Mouse (Mus musculus): Measurements from ENCODE around the gene Trim24.

The Trim24 gene

DNA sequence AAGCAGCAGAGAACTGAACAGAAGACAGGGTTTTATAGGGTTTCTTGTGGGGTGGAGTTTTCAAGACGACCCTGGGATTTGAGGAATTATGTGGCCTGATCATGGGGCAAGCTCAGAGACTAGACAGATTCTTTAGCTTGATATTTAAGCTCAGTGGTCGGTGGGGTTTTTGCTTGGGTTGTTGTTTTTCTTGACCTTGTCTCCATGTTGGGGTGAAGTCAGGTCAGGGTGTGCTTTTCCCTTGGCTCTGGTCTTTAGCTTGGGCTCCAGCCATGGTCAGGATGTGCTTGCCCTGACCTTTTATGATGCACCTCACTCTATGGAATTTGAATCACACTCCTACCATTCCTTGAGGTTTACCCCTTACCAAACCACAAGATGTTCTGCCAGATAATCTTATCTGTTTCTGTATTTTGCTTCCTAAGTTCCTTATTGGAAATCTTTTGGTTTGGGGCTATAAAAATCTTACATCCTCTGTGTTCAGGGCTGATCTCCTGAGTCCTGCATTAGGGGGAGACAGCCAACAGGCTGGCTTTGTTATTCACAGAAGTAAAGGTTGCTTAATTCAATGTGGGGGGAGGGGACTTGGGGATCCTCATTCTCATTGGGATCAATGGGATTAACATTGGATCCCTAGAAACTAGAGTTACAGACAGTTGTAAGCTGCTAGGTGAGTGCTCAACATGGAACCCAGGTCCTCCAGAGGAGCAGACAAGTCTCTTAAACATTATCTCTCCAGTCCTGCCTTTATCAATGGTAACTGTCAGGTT, 6.5 kb upstream of the Trim24 start:
- DNase-seq (ENCODE audit: low spot score in 2 of 2): no peak

- peak; percentile 34 to 47 for DNase-seq (ENCODE audit: low spot score in 2 of 2)
Observed at GRCm38 (mm10) chr6:37871137-37871851, 683 bp downstream of the Trim24 start.

DNA sequence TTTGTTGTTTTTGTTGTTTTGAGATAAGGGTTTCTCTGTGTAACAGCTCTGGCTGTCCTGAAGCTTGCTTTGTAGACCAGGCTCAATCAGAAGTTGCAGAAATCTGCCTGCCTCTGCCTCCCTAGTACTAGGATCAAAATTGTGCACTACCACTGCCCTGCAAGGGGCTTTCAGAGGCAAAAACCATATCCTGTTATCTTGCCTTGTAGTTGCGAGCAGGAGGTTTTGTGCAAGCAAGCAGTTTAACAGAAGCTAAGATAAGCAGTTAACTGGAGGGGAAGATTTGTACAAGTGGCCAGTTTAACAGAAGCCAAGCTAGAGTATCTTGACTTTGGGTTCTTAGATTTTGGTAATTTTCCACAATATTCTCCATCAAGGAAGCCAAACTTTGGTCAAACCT, 2.2 kb downstream of the Trim24 start:
- DNase-seq (ENCODE audit: low spot score in 2 of 2): no peak

DNA sequence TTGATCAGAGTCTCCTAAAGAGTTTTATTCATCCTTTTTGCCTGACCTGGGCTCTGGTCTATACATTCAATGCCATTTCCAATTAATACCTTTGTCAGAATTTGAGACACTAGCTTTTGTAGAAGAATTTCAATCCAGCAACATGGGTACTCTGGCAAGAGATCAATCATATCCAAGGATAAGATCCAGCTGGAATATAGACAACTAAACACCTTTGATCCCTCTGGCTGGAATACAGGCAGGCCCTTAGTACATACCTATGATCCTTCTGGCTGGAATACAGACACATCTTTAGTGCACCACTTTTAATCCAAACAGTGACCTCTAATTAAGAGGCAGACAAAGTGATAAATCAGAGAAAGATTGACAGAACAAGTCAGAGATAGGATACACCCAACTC, 3.1 kb downstream of the Trim24 start:
- no peak for DNase-seq (ENCODE audit: low spot score in 2 of 2)

GRCm38 (mm10) chr6:37878206-37878605, 7.6 kb downstream of the Trim24 start:
- DNase-seq (ENCODE audit: low spot score in 2 of 2): no peak

- DNase-seq (ENCODE audit: low spot score in 2 of 2): no peak
Observed at GRCm38 (mm10) chr6:37880586-37880985, 10.0 kb downstream of the Trim24 start.

GRCm38 (mm10) chr6:37893586-37893985, 23.0 kb downstream of the Trim24 start:
- no peak for DNase-seq (ENCODE audit: low spot score in 2 of 2)

GRCm38 (mm10) chr6:37895646-37896435, 25.2 kb downstream of the Trim24 start:
- peak; percentile 17 to 38 for DNase-seq (ENCODE audit: low spot score in 2 of 2)

DNA sequence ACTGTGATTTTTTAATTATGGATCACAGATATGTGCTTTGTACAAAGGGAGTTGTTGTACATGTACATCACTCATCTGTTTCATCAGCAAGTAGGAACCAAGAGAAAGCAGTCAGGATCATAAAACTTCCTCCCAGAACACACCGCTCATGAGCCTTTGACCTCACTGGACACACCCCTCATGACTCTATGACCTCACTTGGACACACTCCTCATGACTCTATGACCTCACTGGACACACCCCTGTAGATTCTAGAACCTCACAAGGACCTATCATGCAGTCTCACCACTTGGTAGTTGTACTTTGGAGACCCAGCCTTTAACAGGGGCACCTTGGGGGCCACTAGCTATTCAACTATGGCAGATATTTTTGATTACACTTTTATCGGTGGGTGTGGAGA, 29.6 kb downstream of the Trim24 start:
- DNase-seq (ENCODE audit: low spot score in 2 of 2): no peak

DNA sequence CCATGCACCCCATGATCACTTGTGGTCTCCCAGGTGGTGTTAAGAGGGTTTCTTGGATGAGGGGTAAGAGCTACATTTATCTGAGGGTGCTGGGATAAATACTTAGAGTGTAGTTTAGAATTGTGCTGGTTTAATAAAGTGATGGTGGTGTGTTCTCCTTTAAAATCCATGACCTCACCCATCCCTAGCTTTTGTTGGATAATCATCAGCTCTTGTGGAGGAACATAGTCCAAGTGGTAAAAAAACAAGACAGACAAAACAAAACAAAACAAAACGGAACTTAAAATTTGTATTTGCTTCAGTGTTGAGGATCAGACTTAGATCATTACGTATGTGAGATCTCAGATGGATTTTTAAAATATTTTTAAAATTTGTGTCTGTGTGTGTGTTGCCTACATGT, 31.2 kb downstream of the Trim24 start:
- DNase-seq (ENCODE audit: low spot score in 2 of 2): no peak

DNA sequence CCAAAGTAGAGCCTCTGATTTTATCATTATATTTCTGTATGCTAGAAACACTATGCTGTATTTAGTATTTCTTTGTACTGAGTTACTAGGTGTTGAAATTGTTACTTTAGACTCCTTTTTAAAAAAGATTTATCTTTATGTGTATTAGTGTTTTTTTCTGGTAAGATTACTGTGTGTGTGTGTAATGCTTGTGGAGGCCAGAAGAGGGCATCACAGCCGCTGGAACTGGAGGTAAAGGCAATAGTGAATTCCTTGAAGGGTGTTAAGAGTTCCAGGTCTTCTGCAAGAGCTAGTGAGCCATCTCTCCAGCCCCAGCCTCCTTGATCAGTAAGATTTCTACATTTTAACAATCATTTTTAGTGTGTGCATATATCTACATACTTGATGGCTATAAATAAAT, 33.2 kb downstream of the Trim24 start:
- DNase-seq (ENCODE audit: low spot score in 2 of 2): no peak

DNA sequence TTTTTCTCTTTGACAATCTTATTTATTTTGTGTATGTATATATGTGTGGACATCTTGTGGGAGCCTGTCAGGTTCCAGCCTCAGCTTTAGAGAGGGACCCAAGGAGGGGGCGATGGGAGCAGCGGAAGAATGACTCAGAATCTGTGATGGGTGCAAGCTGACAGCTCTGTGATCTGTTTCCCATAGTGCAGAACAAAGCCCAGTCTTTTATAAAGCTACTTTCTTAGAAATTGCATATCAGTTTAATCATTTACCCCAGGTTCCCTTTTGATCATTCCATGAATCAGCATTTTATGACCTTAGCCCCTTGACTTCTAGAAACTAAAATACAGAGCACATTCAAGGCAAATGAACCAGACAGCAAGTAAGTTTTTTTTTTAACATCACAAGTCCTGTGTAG, 42.9 kb downstream of the Trim24 start:
- no peak for DNase-seq (ENCODE audit: low spot score in 2 of 2)

DNA sequence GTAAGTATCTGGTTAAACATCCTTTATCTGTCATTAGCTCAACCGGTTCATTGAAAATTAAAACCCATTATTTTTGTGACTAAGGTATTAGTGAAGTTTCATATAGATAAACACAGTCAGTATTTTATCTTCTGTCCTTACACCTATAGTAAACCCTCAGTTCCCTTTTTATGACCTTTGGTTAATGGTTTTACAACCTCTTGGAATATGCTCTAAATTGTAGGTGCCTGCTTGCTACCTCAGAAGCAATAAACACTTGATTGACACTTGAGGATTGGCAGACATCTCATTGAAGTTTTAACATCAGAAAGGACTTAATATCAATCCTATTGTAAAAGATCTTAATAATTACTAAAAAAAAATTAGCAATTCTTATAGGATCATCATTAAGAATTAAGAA, 54.5 kb downstream of the Trim24 start:
- no peak for DNase-seq (ENCODE audit: low spot score in 2 of 2)

DNA sequence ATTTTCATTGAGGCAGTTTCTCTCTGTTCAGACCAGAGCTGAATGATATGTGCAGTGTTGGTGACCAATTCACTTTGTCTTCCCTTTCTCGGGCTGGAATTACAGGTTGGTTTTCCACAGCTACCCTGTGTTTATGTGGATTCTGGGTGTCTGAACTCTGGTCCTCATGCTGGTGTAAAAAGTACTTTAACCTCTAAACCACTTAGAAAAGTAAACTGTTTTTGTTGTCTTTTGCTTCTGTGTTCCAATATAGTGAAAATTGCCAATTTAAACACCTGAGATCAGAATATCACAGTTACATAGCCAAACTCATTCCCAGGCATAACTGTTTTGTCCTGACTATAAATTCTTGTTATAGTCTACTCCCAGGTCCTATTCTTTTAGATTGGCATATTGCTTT, 56.1 kb downstream of the Trim24 start:
- DNase-seq (ENCODE audit: low spot score in 2 of 2): no peak

GRCm38 (mm10) chr6:37936498-37936897, 65.9 kb downstream of the Trim24 start:
- no peak for DNase-seq (ENCODE audit: low spot score in 2 of 2)

- DNase-seq (ENCODE audit: low spot score in 2 of 2): no peak
Observed at GRCm38 (mm10) chr6:37951306-37951705, 80.7 kb downstream of the Trim24 start.

- DNase-seq (ENCODE audit: low spot score in 2 of 2): no peak
Observed at GRCm38 (mm10) chr6:37967386-37967785, 96.8 kb downstream of the Trim24 start.

DNA sequence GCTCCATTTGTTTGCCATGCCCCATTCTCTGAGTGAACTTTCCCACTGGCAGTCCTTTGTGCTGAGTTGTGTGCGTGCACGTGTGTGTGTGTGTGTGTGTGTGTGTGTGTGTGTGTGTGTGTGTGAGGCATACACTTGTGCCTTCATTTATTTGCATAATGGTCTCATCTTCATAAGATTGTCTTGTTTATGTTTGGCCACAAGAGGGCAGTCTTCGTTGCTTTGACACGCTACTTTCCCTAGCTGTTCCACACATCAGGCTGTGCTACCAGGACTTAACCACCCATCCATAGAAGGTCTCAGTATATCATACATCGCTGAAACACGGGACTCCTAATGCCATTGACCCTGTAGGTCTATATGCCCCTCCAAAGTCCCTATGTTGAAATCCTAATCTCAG, 136.8 kb downstream of the Trim24 start:
- peak; percentile 21 to 60 for DNase-seq (ENCODE audit: low spot score in 2 of 2)

DNA sequence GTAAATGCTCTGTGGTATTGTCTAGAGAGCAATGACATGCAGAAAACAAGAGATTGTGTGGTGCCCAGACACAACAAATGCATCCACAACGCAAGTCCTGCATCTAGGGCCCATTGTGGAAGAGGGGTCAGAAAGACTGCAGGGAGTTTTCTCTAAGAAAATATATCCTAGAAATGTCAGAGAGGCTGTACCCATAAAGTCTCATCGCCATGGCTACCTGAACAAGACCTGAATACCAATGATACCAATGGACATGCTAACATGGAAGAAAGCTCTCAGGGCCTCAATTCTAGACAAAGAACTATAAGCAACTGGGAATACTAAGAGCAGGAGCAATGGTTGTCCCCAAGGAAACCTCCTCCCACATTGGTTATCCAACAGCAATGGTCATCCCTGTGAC, 142.2 kb downstream of the Trim24 start:
- DNase-seq (ENCODE audit: low spot score in 2 of 2): no peak

All from frontal cortex, postnatal 36 days (tissue).